Mouse (Mus musculus): ENCODE results near the gene Ly6g5c. TPM values are rescaled to one million over a fixed set of nuclear protein-coding genes. Genes with fewer than 3 reads are reported as not detected.

The Ly6g5c gene
- total and polyA plus RNA-seq, 3 experiments = not detected

DNA sequence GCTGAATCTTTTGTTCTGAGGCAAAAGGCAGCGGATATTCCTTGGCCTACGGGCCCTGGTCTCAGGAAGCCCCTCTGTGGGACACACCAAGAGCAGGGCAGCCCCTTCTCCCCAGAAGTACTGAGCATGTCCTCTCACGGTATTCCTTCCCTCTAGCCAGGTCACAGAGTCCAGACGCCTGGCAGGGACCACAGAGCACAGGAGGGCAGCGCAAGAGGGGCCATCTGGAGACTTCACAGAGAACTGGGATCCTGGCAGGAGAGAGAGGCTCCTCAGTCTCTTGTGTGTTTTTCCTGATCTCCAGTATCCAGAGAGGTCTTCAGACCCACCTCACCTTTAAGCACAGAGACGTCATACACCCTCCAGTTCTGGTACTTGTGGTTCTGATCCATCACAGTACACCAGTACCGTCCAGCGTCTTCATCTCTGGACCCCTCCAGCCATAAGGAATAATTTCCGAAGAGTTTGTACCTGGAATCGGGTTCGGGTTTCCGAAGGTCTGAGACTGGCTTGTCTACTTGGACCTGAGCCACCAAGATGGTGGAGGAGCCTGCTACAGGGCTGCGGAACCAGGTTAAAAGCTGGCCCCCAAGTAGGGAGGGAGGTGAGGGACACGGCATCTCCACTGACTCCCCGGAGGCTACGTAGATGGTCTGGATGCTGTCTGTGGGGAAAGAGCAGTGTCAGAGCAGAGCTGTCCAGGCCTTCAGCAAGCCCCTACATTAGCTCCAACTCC, 25.1 kb upstream of the Ly6g5c start:
- Histone ChIP-seq H3K27ac (ENCODE audit: insufficient read depth, low read depth) (no peak overlapping the region), H3K27me3 (replicated peaks) (peaks cover 17% of the 10 kb centered on the region), H3K9ac (ENCODE audit: insufficient read depth, low read depth) (no peak overlapping the region), H3K4me2 (ENCODE audit: insufficient read depth, low read depth, poor library complexity, severe bottlenecking) (no peak overlapping the region), H3K79me2 (replicated peaks; ENCODE audit: control insufficient read depth, extremely low read depth, insufficient read depth, poor library complexity, severe bottlenecking) (no peaks in the 10 kb centered on the region), H3K4me1 (ENCODE audit: control insufficient read depth in 1 of 2, insufficient read depth in 2 of 2) (peaks cover 13 to 22% of the 10 kb centered on the region in 2 experiments), H3K36me3 (replicated peaks in 1 of 2; ENCODE audit: control insufficient read depth in 1 of 2, insufficient read depth in 1 of 2, low read length in 1 of 2) (no peaks in the 10 kb centered on the region), H3K4me3 (replicated peaks in 1 of 3; ENCODE audit: low read depth in 2 of 3, low read length in 2 of 3, poor library complexity in 1 of 3) (no peak overlapping the region), H3K9me3 (replicated peaks; ENCODE audit: low read length) (no peaks in the 10 kb centered on the region)
- TF ChIP-seq NRF1 (IDR thresholded peaks at IDR 0.05; ENCODE audit: low read depth, low read length) (no peak), ZKSCAN1 (IDR thresholded peaks at IDR 0.05; ENCODE audit: borderline replicate concordance, low read depth, low read length) (no peak), ETS1 (conservative IDR thresholded peaks at IDR 0.05; ENCODE audit: low read depth, low read length) (no peak), MAZ (IDR thresholded peaks at IDR 0.05; ENCODE audit: low read depth, low read length) (no peak), MAFK (IDR thresholded peaks at IDR 0.05; ENCODE audit: insufficient replicate concordance, low read length) (no peak), KAT2A (IDR thresholded peaks at IDR 0.05; ENCODE audit: insufficient replicate concordance, low read length) (no peak), USF2 (conservative IDR thresholded peaks at IDR 0.05; ENCODE audit: low read depth, low read length) (no peak), TBP (conservative IDR thresholded peaks at IDR 0.05; ENCODE audit: low read depth, low read length) (no peak), MAX (IDR thresholded peaks at IDR 0.05; ENCODE audit: low read length) (no peak)
- no peak for DNase-seq (ENCODE audit: extremely low read depth)
- in situ Hi-C loops (cut with MboI; ENCODE audit: low pct_ligation_motif_present, low pct_unique_long_range_greater_than_20kb, low sequenced_read_pairs) = no loop called here
- dilution Hi-C loops (cut with MboI; ENCODE audit: extremely low pct_ligation_motif_present, extremely low pct_unique_long_range_greater_than_20kb, low sequenced_read_pairs) = no loop called here

DNA sequence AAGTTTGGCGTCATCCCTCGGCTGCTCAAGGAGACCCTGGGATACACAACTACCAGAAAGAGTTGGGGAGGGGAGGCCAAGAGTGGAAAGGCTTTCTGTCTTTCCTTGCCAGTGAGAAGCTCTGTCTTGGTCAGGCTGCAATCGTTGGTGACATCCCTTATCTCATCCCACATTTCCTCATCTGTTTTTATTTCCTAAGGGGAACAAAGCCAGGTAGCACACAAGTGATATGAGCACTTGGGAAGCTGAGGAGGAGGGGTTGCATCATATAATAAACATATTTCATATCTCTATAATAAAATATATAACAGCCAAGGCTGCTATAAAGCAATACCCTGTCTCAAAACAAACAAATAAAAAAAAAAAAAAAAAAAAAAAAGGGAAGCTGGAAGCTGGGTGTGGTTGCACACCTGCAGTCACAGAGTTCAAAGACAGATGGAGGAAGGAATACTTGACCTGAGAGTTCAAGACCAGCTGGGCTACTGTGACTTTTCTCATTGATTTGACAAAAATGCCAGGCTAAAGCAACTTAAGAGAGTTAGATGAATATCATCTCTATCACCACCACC, 24.1 kb upstream of the Ly6g5c start:
- TF ChIP-seq IRF4 (IDR thresholded peaks at IDR 0.05; ENCODE audit: low read depth, low read length) (no peak), MYC (IDR thresholded peaks at IDR 0.05; ENCODE audit: low read depth, low read length) (no peak), MAFK (IDR thresholded peaks at IDR 0.05; ENCODE audit: insufficient replicate concordance, low read length) (no peak), ZNF384 (IDR thresholded peaks at IDR 0.05; ENCODE audit: low read depth, low read length) (peak; percentile 44), UBTF (IDR thresholded peaks at IDR 0.05; ENCODE audit: low read depth, low read length) (no peak)
- Histone ChIP-seq H3K79me2 (replicated peaks; ENCODE audit: control insufficient read depth, extremely low read depth, insufficient read depth, poor library complexity, severe bottlenecking) (no peaks in the 10 kb centered on the region), H3K4me3 (replicated peaks in 1 of 3; ENCODE audit: low read depth in 2 of 3, low read length in 2 of 3, poor library complexity in 1 of 3) (no peak overlapping the region), H3K9ac (ENCODE audit: insufficient read depth, low read depth) (no peak overlapping the region), H3K4me1 (ENCODE audit: control insufficient read depth in 1 of 2, insufficient read depth in 2 of 2) (peaks cover 12 to 22% of the 10 kb centered on the region in 2 experiments), H3K27me3 (replicated peaks) (peaks cover 17% of the 10 kb centered on the region), H3K27ac (ENCODE audit: insufficient read depth, low read depth) (no peak overlapping the region), H3K9me3 (replicated peaks; ENCODE audit: low read length) (no peaks in the 10 kb centered on the region), H3K4me2 (ENCODE audit: insufficient read depth, low read depth, poor library complexity, severe bottlenecking) (no peak overlapping the region), H3K36me3 (replicated peaks in 1 of 2; ENCODE audit: control insufficient read depth in 1 of 2, insufficient read depth in 1 of 2, low read length in 1 of 2) (no peaks in the 10 kb centered on the region)
- in situ Hi-C loops (cut with MboI; ENCODE audit: low pct_ligation_motif_present, low pct_unique_long_range_greater_than_20kb, low sequenced_read_pairs) = no loop called here
- DNase-seq (ENCODE audit: extremely low read depth) = no peak
- dilution Hi-C loops (cut with MboI; ENCODE audit: extremely low pct_ligation_motif_present, extremely low pct_unique_long_range_greater_than_20kb, low sequenced_read_pairs) = no loop called here
